Mouse (Mus musculus): Measurements from ENCODE around the gene Olfr272.

Olfr272 gene

GRCm38 (mm10) chr4:52919078-52919477, at the start of gene Olfr272:
Gene Olfr272, minus strand, starts transcription at chr4:52919178.
- no peak for DNase-seq

DNA sequence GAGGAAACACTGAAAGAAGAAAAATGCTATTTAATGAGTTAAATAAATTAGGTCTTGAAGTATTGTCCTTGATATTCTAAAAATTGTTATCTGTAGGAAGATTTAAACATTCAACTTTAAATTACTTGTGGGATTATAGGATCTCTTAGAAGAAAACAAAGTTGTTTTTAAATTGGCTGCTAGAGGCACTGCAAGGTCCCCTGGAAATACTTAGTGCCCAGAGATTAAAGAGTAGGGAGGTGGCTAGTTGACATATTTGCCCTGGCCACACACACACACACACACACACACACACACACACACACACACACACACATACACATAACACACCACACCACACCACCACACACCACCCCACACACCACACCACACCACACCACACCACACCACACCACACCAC, 45.3 kb upstream of the Olfr272 start, which contains the start of gene Olfr270:
Olfr270 (plus strand) TSS at position 301 of the 400 bp plus-strand sequence.
- DNase-seq: no peak

DNA sequence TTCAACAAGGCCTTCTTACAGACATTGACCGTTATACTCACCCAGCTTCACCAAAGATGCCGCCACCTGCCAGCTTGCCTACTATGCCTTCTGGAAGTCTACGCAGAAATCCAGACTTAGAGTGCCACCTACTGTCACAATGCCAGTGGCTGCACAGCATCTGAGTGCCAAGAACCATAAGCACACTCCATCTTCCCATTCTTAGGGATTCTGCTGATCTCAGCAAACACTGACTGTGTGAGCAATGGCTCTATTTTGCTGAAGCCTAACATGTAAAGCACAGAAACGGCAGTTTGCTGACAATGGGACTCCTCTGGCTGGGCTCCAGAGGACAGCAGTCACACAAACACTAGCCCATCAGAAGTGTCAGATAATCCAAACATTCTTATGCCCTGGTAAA, 39.7 kb upstream of the Olfr272 start:
- DNase-seq: peak; percentile 13

- DNase-seq: no peak
Measured at GRCm38 (mm10) chr4:52949005-52949404, 30.0 kb upstream of the Olfr272 start.

GRCm38 (mm10) chr4:52946665-52947064, 27.7 kb upstream of the Olfr272 start:
- no peak for DNase-seq

DNA sequence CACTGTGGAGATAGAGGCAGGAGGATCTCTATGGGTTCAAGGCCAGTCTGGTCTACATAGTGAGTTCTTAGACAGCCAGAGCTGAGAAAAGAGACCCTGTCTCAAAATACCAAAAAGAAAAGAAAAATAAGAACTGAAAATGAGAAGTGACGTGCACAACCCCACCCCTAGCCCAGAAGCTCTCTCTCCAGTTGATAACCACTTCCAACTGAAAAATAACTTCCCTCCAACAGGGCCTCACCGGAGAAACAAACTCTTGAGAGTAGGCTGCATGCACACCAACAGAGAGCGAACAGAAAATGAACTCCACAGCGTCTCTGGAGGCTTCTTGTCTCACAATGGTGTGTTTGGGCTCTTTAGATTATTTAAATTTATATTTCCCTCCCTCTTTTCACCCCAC, 11.5 kb upstream of the Olfr272 start:
- no peak for DNase-seq

DNA sequence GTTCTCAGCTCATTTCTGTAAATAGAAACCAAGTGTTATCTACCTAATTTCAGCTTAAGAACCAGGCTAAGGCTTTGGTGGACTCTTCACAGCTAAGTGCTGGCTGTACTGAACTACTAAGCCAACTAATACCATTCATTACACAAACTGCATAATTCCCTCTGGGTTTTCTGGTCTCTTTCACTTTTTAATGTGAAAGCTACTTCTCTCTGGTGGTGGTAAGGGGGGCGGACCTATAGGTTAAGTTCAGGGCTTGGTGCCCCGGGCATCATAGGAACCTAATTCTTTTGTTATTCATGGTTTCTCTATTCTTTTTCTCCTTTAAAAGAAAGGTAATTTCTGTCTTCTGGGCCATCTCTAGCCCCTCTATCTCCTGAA, 1.7 kb downstream of the Olfr272 start:
- no peak for DNase-seq

DNA sequence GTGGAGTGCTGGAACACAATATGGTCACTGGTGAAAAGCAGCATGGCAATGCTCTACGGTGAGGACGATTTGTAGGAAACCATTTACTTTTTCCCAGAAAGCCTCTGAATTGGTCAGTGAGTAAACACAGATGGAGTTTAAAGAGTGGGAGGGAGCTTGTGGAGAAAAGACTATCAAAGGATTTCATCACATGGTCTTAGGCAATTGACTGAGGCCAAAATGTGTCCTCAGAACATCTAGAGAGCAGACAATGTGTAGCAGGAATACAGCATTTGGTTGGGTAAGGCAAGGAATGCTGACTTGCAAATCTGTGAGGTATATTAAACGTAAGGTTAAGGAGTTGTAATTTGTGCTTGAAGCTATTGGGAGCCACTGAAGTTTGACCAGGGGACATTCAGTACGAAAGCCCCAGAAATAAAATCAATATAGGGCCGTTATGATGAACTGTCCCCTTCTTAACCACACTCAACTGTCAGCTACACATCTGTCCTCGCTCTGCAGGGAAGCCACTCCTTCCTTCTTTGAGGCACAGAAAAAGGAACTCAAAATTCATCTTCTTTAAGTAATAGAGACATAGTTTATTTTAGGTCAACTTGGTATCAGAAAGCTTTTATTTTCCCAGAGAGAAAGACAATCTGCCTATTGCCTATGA, 2.2 kb downstream of the Olfr272 start:
- DNase-seq: no peak

DNA sequence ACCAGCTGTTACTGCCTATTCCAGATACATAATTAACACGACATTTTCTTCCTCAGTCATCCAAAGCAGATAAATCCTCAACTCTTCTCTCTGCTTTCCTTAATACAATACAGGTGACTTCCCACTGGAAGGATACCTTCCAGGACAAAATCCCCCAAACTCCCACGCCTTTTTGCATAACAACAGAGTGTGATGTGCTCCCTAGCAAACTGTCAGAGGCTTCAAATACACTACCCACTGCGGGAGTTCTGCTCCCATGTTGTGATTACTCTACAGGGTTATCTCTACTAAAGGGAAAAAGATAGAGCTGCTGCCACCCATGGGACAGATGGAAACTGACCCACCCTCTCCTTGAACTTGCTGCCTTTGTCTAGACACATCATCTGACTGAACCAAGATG, 6.6 kb downstream of the Olfr272 start:
- no peak for DNase-seq

GRCm38 (mm10) chr4:52909542-52909941, 9.4 kb downstream of the Olfr272 start:
- no peak for DNase-seq

DNA sequence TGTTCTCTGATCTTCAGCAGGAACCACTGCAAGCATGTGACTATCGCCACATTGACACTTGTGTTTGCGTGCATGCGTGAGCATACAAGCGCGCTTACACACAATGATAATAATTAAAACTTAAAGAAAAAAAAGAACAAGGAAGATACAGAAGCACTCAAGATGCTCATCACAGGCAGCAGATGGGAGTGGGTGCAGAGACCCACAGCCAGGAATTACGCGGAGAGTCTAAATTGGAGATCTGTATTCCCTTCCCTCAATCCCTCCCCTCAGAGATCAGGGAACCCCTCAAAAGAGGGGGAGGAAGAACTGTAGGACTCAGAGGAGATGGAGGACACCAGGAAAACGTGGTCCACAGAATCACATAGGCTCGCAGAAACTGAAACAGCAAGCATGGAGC, 54.8 kb downstream of the Olfr272 start:
- DNase-seq: no peak
